ENCODE assay signal across 13 mouse cellular contexts in genomic region chr3:117975638-117976037, GRCm38 (mm10).
DNase-seq lines count a peak whose midpoint lies in the region; ATAC-seq and TF ChIP-seq lines count a peak whose summit lies in the region.
"Had no signal": no experiment of that assay in that cellular context is flagged by ENCODE, and none has a peak within 500 bp of the region (broad histone marks: within the 10 kb centered on the region; RNA-seq: fewer than 3 reads in every experiment).

No protein-coding gene starts in this region.

- no peaks in the 10 kb centered on the region for H3K4me1 ChIP-seq in kidney, postnatal 0 days (replicated peaks; ENCODE audit: insufficient read depth, low read length)
- no peaks in the 10 kb centered on the region for H3K4me1 ChIP-seq in kidney, adult 2 months (ENCODE audit: control insufficient read depth, insufficient read depth, low read length)
- no peaks in the 10 kb centered on the region for H3K4me1 ChIP-seq in MEL (ENCODE audit: control insufficient read depth in 1 of 2, insufficient read depth in 2 of 2, low read length in 2 of 2)
- no peaks in the 10 kb centered on the region for H3K4me1 ChIP-seq in embryonic facial prominence, embryonic 14.5 days (ENCODE audit: control insufficient read depth, insufficient read depth, low read length)
- H3K4me1 ChIP-seq: kidney, embryonic 15.5 days; liver, embryonic 12.5 days had no signal

- no peak overlapping the region for H3K9ac ChIP-seq in kidney, postnatal 0 days (ENCODE audit: low read depth, low read length)
- no peak overlapping the region for H3K9ac ChIP-seq in MEL (ENCODE audit: control insufficient read depth, low read depth, low read length, poor library complexity, severe bottlenecking)
- no peak overlapping the region for H3K9ac ChIP-seq in embryonic facial prominence, embryonic 14.5 days (ENCODE audit: low read depth, low read length)
- H3K9ac ChIP-seq: kidney, embryonic 15.5 days; liver, embryonic 12.5 days had no signal

- peak; percentile 46 for TF ChIP-seq RAD21 in MEL (IDR thresholded peaks at IDR 0.05; ENCODE audit: low read depth, low read length)

- H3K27ac ChIP-seq in kidney, postnatal 0 days, result no peak overlapping the region
- no peak overlapping the region for H3K27ac ChIP-seq in kidney, adult 2 months (ENCODE audit: insufficient read depth, low read depth, low read length)
- H3K27ac ChIP-seq in MEL (ENCODE audit: control insufficient read depth, low read depth, low read length), result no peak overlapping the region
- no peak overlapping the region for H3K27ac ChIP-seq in embryonic facial prominence, embryonic 14.5 days (replicated peaks; ENCODE audit: low read depth, low read length)
- H3K27ac ChIP-seq: kidney, embryonic 15.5 days; liver, embryonic 12.5 days; macrophage had no signal

- TF ChIP-seq EP300 in MEL (IDR thresholded peaks at IDR 0.05; ENCODE audit: low read depth in 1 of 2, low read length in 2 of 2), result no peak

- 57% methylated on average over 1 of the region's 1 CpGs for WGBS in kidney, postnatal 0 days
- 67% methylated on average over 1 of the region's 1 CpGs for WGBS in kidney, adult 2 months
- 51% methylated on average over 1 of the region's 1 CpGs for WGBS in embryonic facial prominence, embryonic 14.5 days

- no peaks in the 10 kb centered on the region for H3K36me3 ChIP-seq in kidney, postnatal 0 days (ENCODE audit: insufficient read depth, low read length)
- H3K36me3 ChIP-seq in kidney, adult 2 months (ENCODE audit: control insufficient read depth, insufficient read depth, low read length), result no peaks in the 10 kb centered on the region
- no peaks in the 10 kb centered on the region for H3K36me3 ChIP-seq in MEL (ENCODE audit: control insufficient read depth in 1 of 2, insufficient read depth in 2 of 2, low read length in 2 of 2)
- no peaks in the 10 kb centered on the region for H3K36me3 ChIP-seq in embryonic facial prominence, embryonic 14.5 days (ENCODE audit: control insufficient read depth, insufficient read depth, low read length)
- H3K36me3 ChIP-seq: kidney, embryonic 15.5 days; liver, embryonic 12.5 days had no signal

- no peaks in the 10 kb centered on the region for H3K79me2 ChIP-seq in MEL (ENCODE audit: control insufficient read depth, insufficient read depth, low read length, poor library complexity)

- TF ChIP-seq POLR2A in kidney, adult 2 months (IDR thresholded peaks at IDR 0.05; ENCODE audit: low read depth, low read length), result no peak
- TF ChIP-seq POLR2A in MEL (IDR thresholded peaks at IDR 0.05; ENCODE audit: control insufficient read depth in 1 of 2, insufficient read depth in 1 of 2, low read depth in 1 of 2, low read length in 2 of 2, poor library complexity in 1 of 2), result no peak

- no peak overlapping the region for H3K4me3 ChIP-seq in kidney, postnatal 0 days (replicated peaks; ENCODE audit: low read depth, low read length)
- no peak overlapping the region for H3K4me3 ChIP-seq in kidney, adult 2 months (ENCODE audit: insufficient read depth, low read depth, low read length)
- no peak overlapping the region for H3K4me3 ChIP-seq in MEL (ENCODE audit: control insufficient read depth in 1 of 2, insufficient read depth in 1 of 2, low read depth in 2 of 2, low read length in 2 of 2)
- no peak overlapping the region for H3K4me3 ChIP-seq in embryonic facial prominence, embryonic 14.5 days (ENCODE audit: low read depth, low read length)
- H3K4me3 ChIP-seq: kidney, embryonic 15.5 days; liver, embryonic 12.5 days had no signal

- no peaks in the 10 kb centered on the region for H3K27me3 ChIP-seq in kidney, postnatal 0 days (ENCODE audit: insufficient read depth, low read length)
- H3K27me3 ChIP-seq in kidney, adult 2 months (replicated peaks; ENCODE audit: control insufficient read depth, insufficient read depth, low read length), result no peaks in the 10 kb centered on the region
- no peaks in the 10 kb centered on the region for H3K27me3 ChIP-seq in MEL (ENCODE audit: control insufficient read depth in 1 of 2, insufficient read depth in 2 of 2, low read length in 2 of 2)
- no peaks in the 10 kb centered on the region for H3K27me3 ChIP-seq in embryonic facial prominence, embryonic 14.5 days (replicated peaks; ENCODE audit: control insufficient read depth, insufficient read depth, low read length)
- H3K27me3 ChIP-seq: kidney, embryonic 15.5 days; liver, embryonic 12.5 days had no signal

- no peaks in the 10 kb centered on the region for H3K9me3 ChIP-seq in kidney, postnatal 0 days (replicated peaks; ENCODE audit: low read length)
- no peaks in the 10 kb centered on the region for H3K9me3 ChIP-seq in MEL (replicated peaks; ENCODE audit: insufficient read depth, low read length)
- no peaks in the 10 kb centered on the region for H3K9me3 ChIP-seq in embryonic facial prominence, embryonic 14.5 days (ENCODE audit: control insufficient read depth, low read length)
- H3K9me3 ChIP-seq: kidney, embryonic 15.5 days; liver, embryonic 12.5 days had no signal

- no peak overlapping the region for H3K4me2 ChIP-seq in kidney, postnatal 0 days (ENCODE audit: low read length)
- no peak overlapping the region for H3K4me2 ChIP-seq in embryonic facial prominence, embryonic 14.5 days (ENCODE audit: low read depth, low read length)
- H3K4me2 ChIP-seq: kidney, embryonic 15.5 days; liver, embryonic 12.5 days had no signal

- DNase-seq in cerebellum, postnatal 10 days, result peak; percentile 10 to 37
- no peak for DNase-seq in cerebellum, adult 9-11 months
- peak; percentile 52 for DNase-seq in kidney, postnatal 0 days (ENCODE audit: low spot score)
- DNase-seq in kidney, adult 2 months, result no peak
- peak; percentile 12 for DNase-seq in MEL (ENCODE audit: low read depth, low spot score)
- peak; percentile 49 for DNase-seq in embryonic facial prominence, embryonic 14.5 days (ENCODE audit: low spot score)
- DNase-seq in heart, postnatal 4 days, result no peak
- DNase-seq: adrenal gland, adult 8-10 months had no signal

- ATAC-seq in kidney, postnatal 0 days (replicated peaks; ENCODE audit: low FRiP score, low read depth), result no peak
- ATAC-seq in embryonic facial prominence, embryonic 14.5 days (ENCODE audit: low read depth), result no peak
- ATAC-seq in monocyte, adult 5-6 weeks (replicated peaks; ENCODE audit: insufficient number of reproducible peaks, low FRiP score, low TSS enrichment, poor library complexity, severe bottlenecking), result no peak
- ATAC-seq: forebrain, embryonic 16.5 days; liver, embryonic 12.5 days had no signal

- TF ChIP-seq CTCF in kidney, postnatal 0 days (IDR thresholded peaks at IDR 0.05; ENCODE audit: low read depth), result peak; percentile 60; the same call in 1 of the 2 replicates
- TF ChIP-seq CTCF in kidney, adult 2 months (conservative IDR thresholded peaks at IDR 0.05; ENCODE audit: insufficient read depth, insufficient read length, low read depth, low read length), result no peak
- peak in 1 of 3 experiments; percentile 32; a peak in 2 of 6 replicates for TF ChIP-seq CTCF in MEL (IDR thresholded peaks at IDR 0.05 in 2 of 3, conservative IDR thresholded peaks at IDR 0.05 in 1 of 3; ENCODE audit: control insufficient read depth in 1 of 3, insufficient read depth in 1 of 3, low read depth in 2 of 3, low read length in 3 of 3, poor library complexity in 1 of 3, severe bottlenecking in 1 of 3)

TF ChIP-seq in MEL, 35 proteins besides CTCF, POLR2A, EP300 and RAD21:
- TF ChIP-seq MYC (IDR thresholded peaks at IDR 0.05; ENCODE audit: low read depth, low read length), result no peak
- peak; percentile 15; the same call in 1 of the 2 replicates for TF ChIP-seq ZC3H11A (IDR thresholded peaks at IDR 0.05; ENCODE audit: low read depth, low read length)
- no peak for TF ChIP-seq ELF1 (IDR thresholded peaks at IDR 0.05; ENCODE audit: low read depth, low read length)
- peak; percentile 34 for TF ChIP-seq SMC3 (IDR thresholded peaks at IDR 0.05; ENCODE audit: low read depth, low read length)
- TF ChIP-seq ZNF384 (IDR thresholded peaks at IDR 0.05; ENCODE audit: low read depth, low read length), result no peak
- no peak for TF ChIP-seq MAX (IDR thresholded peaks at IDR 0.05; ENCODE audit: low read length)
- no peak for TF ChIP-seq KAT2A (conservative IDR thresholded peaks at IDR 0.05; ENCODE audit: low read depth, low read length)

Comparison
In these comparisons a context has a peak if more than half of its experiments do, and no peak if none do; other contexts are left out.
1. DNase-seq: peak in cerebellum, postnatal 10 days (2 of 2), kidney, postnatal 0 days (single experiment), MEL (single experiment) and embryonic facial prominence, embryonic 14.5 days (single experiment); none in cerebellum, adult 9-11 months (single experiment), kidney, adult 2 months (single experiment) and heart, postnatal 4 days (single experiment).